Mouse (Mus musculus): ENCODE measurements around the gene Nsmf.

DNA sequence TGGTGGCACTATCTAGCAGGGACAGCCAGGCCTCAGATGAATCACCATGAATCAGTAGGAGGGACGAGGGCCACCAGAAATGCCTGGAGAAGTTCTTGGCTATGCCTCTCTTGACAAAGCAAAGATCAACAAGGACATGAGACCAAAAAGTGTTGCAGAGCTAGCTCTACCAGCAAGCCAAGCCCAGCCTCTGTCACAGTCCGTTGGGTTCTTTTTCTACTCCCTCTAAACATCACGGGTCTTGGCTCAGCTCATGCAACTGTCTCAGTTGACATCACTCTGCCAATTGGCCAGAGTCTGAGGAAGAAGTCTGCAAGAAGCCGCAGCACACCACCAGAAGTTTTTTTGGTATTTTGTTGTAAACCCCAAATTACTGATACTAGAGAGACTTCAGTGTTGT lies 21.4 kb downstream of the Nsmf start:
- TF ChIP-seq POLR2A (IDR thresholded peaks at IDR 0.05; ENCODE audit: control insufficient read depth, low read depth, low read length) (no peak), CTCF (IDR thresholded peaks at IDR 0.05; ENCODE audit: control insufficient read depth, insufficient read depth, insufficient replicate concordance, low read depth, low read length) (no peak)

Data from testis, adult 2 months (tissue).